Mouse (Mus musculus) cerebellum, adult 11 months (tissue): ENCODE measurements around the gene Prr36.
A peak's percentile ranks its signal among the peaks of the same experiment; 100 is the strongest.
"Not testable (repeated sequence)": the region's sequence is repeated elsewhere in the genome, so short reads cannot be mapped to it uniquely, and the experiment has no call there.

Experiments used
- DNase-seq: peaks from one replicate; pipeline ENCODE4 v3.0.0; 2022

Prr36 gene

DNA sequence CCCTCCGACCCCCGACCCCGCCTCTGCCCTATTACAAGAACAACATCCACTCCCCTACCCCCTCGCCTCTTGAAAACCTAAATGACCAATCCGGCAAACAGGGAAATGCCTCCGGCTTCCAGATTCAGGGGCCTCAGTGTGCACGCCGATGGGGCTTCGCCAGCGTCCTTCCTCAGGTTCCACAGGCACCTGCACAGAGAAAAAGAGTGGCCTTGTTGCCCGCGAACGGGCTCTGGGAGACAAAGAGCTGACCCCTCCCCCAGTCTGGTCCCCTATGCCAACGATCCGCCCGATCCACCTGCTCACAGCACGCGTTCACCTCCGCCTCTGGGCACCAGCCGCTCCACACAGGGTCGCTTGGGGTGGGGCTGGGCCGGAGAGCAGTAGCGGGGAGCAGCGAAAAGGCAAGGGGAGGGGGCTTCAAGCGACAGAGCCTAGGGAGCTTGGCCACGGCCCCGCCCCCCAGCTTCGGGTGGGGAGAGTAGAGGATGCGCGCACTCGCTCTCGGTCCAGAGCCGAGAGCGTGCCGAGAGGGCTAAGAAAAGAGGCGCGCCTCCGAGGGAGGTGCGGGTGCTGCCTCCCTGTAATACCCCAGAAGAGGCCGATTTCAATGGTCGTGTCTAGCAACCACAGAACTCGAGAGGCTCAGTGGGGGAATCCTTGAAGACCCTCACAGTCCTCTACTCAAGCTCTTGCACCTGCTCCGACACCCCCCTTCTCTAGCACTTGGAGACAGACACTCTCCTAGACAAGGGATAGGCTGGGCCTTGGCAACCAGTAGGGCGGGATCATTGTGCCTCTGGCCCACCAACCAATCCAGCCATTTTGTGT, at the start of gene Prr36:
Prr36 (minus strand) TSS at position 669 of the 831 bp plus-strand sequence.
- DNase-seq = peak; percentile 66

- DNase-seq = no peak
These were observed 48.1 kb upstream of the Prr36 start for GRCm38 (mm10) chr8:4265160-4265914.

- no peak for DNase-seq
These were observed 46.0 kb upstream of the Prr36 start for GRCm38 (mm10) chr8:4263105-4263791.

DNA sequence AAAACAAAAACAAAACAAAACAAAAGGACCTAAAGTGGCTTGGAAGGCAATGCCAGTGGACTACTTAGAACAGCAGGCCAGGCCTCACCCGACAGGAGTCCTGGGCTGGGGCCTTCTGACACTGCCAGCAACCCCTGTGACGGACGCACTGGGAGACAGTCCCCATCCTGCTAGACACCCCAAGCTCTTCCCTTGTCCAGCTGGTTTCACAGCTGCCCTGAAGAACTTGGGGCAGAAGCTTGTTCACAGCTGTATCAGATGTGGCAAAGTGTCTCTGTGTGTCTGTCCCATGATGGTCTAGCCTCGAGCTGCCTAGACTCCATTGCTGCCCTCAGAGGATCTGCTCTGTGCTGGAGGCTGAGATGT, 42.5 kb upstream of the Prr36 start:
- no peak for DNase-seq

- DNase-seq = peak; percentile 67
These were observed 42.0 kb upstream of the Prr36 start, which contains the start of gene Ctxn1 for GRCm38 (mm10) chr8:4259125-4259804. TSS of gene Ctxn1 (minus strand) at chr8:4259274.

DNA sequence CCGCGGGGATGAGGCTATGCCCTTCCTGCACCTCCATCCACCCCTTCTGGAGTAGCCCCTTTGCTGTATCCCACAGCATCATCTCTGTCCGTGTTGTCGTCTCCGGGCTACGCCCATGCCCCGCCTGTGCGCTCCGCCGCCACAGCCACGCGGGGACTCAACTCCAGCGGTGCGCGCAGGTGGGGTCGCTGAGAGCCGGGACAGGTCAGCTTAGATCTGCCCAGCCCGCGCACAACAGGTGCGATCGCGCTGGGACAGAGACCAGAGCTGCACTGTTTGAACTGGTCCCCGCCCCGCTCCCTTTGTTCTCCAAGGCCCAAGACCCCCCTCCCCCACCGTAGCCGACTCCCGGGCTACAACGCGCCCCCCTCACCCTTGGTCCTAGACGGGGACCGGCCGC, 41.4 kb upstream of the Prr36 start:
- DNase-seq = no peak

DNA sequence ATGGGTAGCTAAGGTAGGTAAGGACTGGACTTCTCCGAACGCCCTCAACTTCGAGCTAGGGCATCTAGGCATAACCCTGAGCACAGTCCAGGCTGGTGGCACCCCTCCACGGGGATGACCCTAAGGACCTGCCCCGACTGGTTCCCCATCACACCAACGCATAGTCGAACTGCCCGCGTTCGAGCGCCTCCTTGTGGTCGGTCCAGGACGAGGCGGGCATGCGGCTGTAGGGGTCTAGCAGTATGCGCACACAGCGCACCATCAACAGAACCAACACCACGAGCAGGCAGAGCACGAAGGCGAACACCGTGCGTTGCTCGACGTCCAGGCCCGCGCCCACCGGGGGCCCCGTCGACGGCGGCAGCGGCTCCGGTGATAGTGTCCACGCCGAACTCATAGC, 41.0 kb upstream of the Prr36 start:
- DNase-seq = peak; percentile 58

GRCm38 (mm10) chr8:4257350-4257749, 40.1 kb upstream of the Prr36 start:
- no peak for DNase-seq

DNA sequence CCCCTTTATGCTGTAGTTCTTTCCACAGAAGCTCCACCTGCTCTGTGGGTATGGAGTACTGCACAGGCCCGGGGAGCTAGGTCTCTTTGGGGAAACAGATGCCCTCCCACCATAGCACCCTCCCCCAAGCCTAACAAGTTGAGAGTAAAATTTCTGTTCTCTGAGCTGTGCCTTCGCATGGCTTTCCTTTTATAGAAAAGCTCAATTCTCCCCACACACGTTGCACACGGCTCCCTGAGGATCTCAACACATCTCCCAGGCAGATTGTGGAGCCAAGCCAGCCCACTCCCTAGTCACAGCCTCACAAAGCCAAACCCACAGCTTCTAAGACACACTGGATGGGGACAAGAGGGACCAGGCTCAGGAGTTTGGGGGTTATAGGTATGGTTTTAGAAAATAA, 39.7 kb upstream of the Prr36 start:
- DNase-seq = no peak

DNA sequence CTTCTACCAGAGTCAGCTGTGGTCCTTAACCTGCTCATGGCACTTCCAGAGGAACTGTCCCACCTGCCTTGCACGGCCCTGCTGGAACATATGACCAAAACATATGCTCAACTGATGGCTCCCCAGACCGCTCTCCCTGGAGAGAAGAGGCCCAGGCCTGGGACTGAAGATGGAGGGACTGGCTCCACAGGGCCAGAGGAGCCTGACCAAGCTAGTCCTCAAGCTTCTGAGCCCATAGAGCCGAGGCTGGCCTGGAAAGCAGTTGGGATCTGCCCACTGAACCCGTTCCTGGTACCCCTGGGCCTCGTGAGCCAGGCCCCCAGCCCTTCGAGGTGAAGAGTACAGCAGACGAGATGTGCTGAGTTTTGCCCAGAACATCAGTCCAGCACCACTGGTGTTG, 38.2 kb upstream of the Prr36 start:
- DNase-seq = not testable (repeated sequence)

DNA sequence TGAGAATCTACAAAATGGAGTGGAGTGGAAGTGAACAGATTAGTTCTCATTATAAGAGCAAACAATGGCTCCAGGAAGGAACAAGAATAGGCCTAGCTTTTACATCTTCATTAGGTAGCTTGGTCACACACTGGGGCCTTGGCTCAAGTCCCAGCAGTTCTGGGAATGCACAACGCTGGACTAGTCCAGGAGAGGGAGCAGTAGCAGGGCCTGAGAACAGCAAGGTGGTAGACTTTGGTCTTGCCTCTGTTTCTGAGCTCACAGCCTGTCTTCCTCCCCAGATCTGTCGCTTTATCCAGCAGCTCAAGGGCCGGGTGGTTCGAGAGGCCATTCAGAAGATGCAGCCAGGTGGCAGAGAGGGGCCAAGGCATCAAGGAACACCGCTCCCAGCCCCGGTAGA, 36.7 kb upstream of the Prr36 start:
- DNase-seq = peak; percentile 69

DNA sequence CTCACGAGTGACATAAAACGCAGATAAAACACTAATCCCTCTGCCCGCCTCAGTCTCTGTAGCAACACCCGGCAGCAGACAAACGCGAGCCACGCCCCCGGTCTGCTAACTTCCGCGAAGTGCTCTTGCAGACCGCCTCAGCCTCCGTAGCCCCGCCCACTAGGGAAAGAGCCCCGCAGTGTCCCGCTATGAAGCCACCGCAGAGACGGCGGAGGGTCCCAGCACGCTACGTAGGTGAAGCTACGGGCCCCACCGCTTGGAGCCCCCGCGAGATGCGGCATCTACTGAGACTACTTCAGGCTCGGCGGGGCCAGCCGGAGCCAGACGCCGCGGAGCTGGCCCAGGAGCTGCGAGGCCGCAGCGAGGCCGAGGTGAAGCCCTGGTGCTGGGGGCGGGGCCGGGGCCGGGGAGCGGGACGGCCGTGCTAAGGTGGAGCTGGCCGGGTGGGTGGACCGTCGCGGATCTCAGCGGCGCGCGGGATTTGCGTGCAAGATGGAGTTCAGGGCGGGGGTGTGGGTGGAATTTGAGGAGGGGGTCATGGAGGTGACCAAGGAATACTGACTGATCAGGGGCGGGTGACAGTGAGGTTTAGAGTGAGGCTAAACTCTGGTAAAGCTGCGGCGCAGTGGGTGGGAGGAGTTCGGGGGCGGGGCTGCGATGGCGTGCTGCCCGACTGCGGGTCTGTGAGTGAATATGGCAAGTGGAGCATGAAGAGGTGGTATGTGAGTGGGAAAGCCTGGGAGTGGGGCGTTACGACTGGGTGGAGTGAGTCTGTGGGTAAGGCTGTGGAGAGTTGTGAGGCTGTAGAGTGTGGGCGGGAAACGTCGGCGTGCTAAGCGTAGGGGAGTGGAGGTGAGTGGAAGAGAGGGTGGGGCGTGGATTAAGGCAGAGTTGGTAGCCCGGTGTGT, 35.9 kb upstream of the Prr36 start, which contains the start of gene Snapc2:
Snapc2 (plus strand) TSS at position 147 of the 908 bp plus-strand sequence.
- peak; percentile 91 for DNase-seq

- DNase-seq = no peak
These were observed 35.0 kb upstream of the Prr36 start for GRCm38 (mm10) chr8:4252116-4252760.

GRCm38 (mm10) chr8:4250306-4250970, 33.2 kb upstream of the Prr36 start:
- DNase-seq = peak; percentile 75

- DNase-seq = no peak
These were observed 32.0 kb upstream of the Prr36 start for GRCm38 (mm10) chr8:4249213-4249612.

GRCm38 (mm10) chr8:4247951-4248540, 30.8 kb upstream of the Prr36 start, which contains the start of gene Tgfbr3l:
TSS of gene Tgfbr3l (plus strand) at chr8:4248214.
- DNase-seq = no peak

- DNase-seq = no peak
These were observed 30.0 kb upstream of the Prr36 start for GRCm38 (mm10) chr8:4247241-4247640.

DNA sequence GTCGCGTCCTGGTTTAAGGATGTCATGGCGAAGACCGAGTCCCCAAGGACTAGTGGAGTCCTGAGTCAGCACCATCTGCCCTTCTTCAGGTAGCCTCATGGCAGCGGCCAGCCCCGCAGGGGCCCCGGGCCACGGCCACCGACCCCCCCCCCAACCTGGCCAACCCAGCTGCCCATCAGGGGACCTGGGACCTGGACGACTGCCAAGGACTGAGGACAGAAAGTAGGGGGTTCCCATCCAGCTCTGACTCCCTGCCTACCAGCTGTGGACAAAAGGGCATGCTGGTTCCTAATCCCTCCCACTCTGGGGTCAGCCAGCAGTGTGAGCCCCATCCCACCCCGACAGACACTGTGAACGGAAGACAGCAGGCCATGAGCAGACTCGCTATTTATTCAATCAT, 28.5 kb upstream of the Prr36 start:
- no peak for DNase-seq

GRCm38 (mm10) chr8:4245061-4245460, 27.8 kb upstream of the Prr36 start:
- no peak for DNase-seq
